In the genomic region with DNA sequence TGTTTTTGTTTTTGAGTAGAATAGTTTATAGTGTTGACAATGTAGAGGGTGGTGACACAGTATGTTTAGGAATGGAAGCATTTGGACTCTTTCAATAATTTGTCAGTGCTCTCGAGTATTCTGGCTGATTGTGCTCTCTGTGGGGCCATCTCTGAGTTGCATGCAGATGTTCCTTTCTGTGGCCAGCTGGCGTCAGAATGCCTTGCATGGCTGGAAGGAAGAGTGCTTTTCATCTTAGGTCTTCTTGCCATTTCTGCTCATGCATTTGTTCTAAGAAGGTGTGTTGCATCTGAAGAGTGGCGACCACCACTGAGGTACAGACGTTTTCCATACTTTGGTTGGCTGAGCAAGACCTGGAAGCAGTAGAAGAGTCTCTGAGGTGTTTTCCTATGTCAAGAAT, we compare ENCODE assay signal across 16 mouse cellular contexts. TPM values are rescaled to one million over a fixed set of nuclear protein-coding genes. Genes with fewer than 3 reads are reported as not detected.
DNase-seq lines count a peak whose midpoint lies in the region.
"Had no signal": no experiment of that assay in that cellular context is flagged by ENCODE, and none has a peak within 500 bp of the region (broad histone marks: within the 10 kb centered on the region; RNA-seq: fewer than 3 reads in every experiment).

No protein-coding gene starts in this region.

- DNase-seq in gastrocnemius, adult 18-20 months (ENCODE audit: low spot score): peak; percentile 26
- DNase-seq in gastrocnemius, adult 8-10 months (ENCODE audit: low spot score in 2 of 2): no peak
- peak; percentile 92 for DNase-seq in heart, adult 11 months
- no peak for DNase-seq in heart, postnatal 36 days
- peak; percentile 15 to 29 for DNase-seq in heart, postnatal 10 days
- DNase-seq in heart, postnatal 25 days (ENCODE audit: low spot score): no peak
- peak; percentile 32 for DNase-seq in gastrocnemius, postnatal 25 days
- DNase-seq in spleen, postnatal 4 days (ENCODE audit: low spot score in 2 of 2): no peak
- DNase-seq: adrenal gland, adult 8-10 months; adrenal gland, postnatal 25 days; cerebellum, adult 18-20 months; cerebellum, adult 9-10 months; cerebellum, postnatal 14 days; heart, postnatal 4 days; kidney, adult 11 months; kidney, adult 8-10 months had no signal

- intact Hi-C loops in heart, postnatal 36 days (cut with DNase I): no loop called here
- intact Hi-C loops in heart, postnatal 10 days (cut with DNase I): no loop called here
- intact Hi-C loops in heart, postnatal 25 days (cut with DNase I): no loop called here

RNA-seq across cellular contexts. Expression of a gene that starts 24.2 kb away (rescaled TPM):
- 10 to 100 TPM; 60.0 to 64.4 TPM for total RNA-seq in gastrocnemius, adult 18-20 months (2021)
- total RNA-seq in gastrocnemius, adult 8-10 months (2022): 10 to 100 TPM; 63.1 to 69.2 (median 68.9) TPM
- total RNA-seq in heart, postnatal 36 days (2021): 10 to 100 TPM; 53.2 to 55.5 TPM
- total RNA-seq in heart, postnatal 10 days (2021): 10 to 100 TPM; 40.4 to 46.7 TPM
- total RNA-seq in heart, postnatal 25 days (2021): 10 to 100 TPM; 49.3 to 55.9 TPM
- total RNA-seq in gastrocnemius, postnatal 25 days (2021): 10 to 100 TPM; 41.7 to 48.3 TPM

Comparison
In these comparisons a context has a peak if more than half of its experiments do, and no peak if none do; other contexts are left out.
1. DNase-seq: peak in gastrocnemius, adult 18-20 months (single experiment), heart, adult 11 months (single experiment), heart, postnatal 10 days (2 of 2) and gastrocnemius, postnatal 25 days (single experiment); none in gastrocnemius, adult 8-10 months (0 of 2), heart, postnatal 36 days (0 of 2), heart, postnatal 25 days (single experiment) and spleen, postnatal 4 days (0 of 2).